Mouse (Mus musculus) right cerebral cortex, postnatal 10 days (tissue): ENCODE data around the gene Mxd1.
A peak's percentile ranks its signal among the peaks of the same experiment; 100 is the strongest.

Experiments
- DNase-seq, 2 experiments: peaks; one replicate each; pipeline ENCODE4 v3.0.0; 2021; ENCODE audit warnings: low spot score in 2 of 2

Mxd1 gene

GRCm38 (mm10) chr6:86646143-86646542 is 22.8 kb downstream of the Mxd1 start:
- DNase-seq, result no peak

DNA sequence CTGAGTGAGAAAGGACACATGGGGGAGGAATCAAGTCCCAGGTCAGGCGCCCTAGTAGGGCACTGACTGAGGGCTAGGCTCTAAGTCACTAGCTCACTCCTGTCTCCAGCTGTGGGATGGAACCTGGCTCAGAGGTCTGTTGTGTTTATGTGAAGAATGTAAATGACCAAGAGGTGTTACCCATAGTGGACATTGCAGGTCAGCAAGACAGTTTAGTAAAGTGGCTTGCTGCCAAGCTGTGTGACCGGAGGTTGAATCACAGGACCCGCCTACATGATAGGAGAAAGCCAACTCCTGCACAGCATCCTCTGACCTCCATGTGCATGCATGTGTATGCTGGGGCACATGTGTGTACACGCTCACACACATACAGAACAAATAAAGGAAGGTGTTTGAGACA is 23.4 kb downstream of the Mxd1 start:
- no peak for DNase-seq

GRCm38 (mm10) chr6:86644775-86645400 is 24.1 kb downstream of the Mxd1 start:
- DNase-seq, result no peak

- DNase-seq, result no peak
Measured at GRCm38 (mm10) chr6:86641716-86642115, 27.2 kb downstream of the Mxd1 start.

GRCm38 (mm10) chr6:86640776-86641175 is 28.2 kb downstream of the Mxd1 start:
- DNase-seq, result no peak

- DNase-seq, result no peak
Measured at GRCm38 (mm10) chr6:86640161-86640560, 28.8 kb downstream of the Mxd1 start.

- no peak for DNase-seq
Measured at GRCm38 (mm10) chr6:86639180-86640160, 29.5 kb downstream of the Mxd1 start.

GRCm38 (mm10) chr6:86638434-86638833 is 30.5 kb downstream of the Mxd1 start:
- DNase-seq, result no peak

GRCm38 (mm10) chr6:86637860-86638259 is 31.1 kb downstream of the Mxd1 start:
- no peak for DNase-seq

DNA sequence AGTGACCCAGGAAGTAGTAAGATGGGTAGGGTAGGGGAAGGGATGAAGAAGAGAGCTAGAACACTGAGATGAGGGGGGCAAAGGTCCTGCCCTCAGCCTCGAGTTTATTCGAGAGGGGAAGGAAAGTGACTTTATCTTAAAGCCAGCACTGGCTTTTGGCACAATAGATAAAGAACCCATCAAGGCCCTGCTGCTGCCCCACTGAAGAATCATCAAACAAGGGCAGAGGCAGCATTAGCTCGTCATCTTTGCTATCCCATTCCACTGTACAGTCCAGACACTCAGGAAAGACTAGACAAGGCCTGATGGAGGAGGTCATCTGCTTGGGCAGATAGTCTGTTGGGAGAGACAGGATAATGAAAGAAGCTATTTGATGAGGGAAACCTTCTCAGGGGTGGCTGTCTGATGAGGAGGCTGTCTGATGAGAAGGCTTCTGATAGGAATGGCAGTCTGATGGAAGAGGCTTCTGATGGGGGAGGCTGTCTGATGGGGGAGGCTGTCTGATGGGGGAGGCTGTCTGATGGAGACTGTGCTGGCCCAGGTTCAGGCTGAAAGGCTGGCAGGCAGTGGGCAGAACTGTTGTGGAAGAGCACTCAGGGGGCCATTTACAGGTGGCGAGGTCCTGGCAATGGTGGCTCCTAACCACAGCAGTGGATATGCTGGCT is 31.7 kb downstream of the Mxd1 start:
- DNase-seq, result no peak

DNA sequence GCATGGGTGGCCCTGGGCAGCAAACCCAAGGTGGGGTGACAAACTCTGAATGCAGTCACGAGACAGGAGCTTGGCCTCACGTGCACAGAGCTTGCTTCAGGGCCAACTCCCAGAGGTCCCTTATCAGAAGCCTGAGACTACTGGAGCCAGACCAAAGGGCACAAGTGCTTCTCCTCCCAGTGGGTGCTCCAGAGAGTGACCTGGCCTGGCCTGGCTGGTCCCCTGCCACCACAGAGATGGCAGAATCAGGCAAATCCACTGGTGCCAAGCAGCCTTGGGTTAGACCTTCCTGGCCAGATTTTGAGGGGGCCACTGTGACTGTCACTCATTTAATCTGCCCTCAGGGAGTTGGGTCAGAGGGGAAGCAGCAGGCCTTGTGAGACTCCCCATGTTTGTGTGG is 32.5 kb downstream of the Mxd1 start:
- DNase-seq, result no peak

DNA sequence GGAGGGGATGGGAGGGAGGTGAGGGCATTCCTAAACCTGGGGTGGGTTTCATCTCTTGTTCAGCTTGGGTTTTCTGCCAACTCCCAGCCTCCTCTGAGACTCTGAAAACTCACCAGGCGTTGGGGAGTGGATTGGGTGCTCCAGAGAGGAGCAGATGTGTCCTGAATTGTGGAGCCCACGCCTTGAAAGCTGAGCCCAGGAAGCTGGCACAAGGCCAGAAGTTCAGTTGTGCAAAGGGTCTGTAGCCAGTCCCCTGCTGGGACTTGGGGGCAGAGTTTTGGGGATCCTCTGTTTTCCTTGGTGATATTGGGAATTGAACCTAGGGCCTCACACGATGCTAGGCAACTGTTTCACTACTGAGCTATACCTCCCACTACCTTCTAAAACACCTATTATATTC is 38.8 kb downstream of the Mxd1 start:
- peak in 1 of 2 experiments; percentile 45 for DNase-seq

- DNase-seq, result no peak
Measured at GRCm38 (mm10) chr6:86627946-86628345, 41.0 kb downstream of the Mxd1 start, which contains the start of gene Asprv1. Asprv1 (plus strand) TSS chr6:86628164.

GRCm38 (mm10) chr6:86624074-86625030 is 44.6 kb downstream of the Mxd1 start:
- DNase-seq, result peak; percentile 51 to 66

- DNase-seq, result no peak
Measured at GRCm38 (mm10) chr6:86623201-86623600, 45.8 kb downstream of the Mxd1 start.

- no peak for DNase-seq
Measured at GRCm38 (mm10) chr6:86615301-86615700, 53.7 kb downstream of the Mxd1 start.

DNA sequence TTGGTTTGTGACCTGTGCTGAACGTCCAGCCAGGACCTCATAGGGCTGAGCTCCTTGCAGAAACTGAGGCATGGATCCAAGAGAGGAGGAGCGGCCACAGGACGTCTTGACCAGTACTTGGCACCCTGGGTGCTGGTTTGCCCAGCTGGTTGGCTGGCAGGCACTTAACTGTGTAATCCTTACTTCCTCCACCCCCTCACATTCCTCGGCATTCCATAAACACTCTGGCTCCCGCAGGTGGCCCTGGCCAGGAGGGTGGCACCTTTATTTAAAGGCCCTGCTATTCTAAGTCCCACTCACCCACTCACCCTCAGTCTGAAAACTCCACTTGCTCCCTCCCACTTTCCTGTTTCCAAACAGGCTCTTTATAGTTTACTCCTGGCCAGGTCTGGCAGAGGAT is 58.2 kb downstream of the Mxd1 start:
- no peak for DNase-seq

GRCm38 (mm10) chr6:86609235-86609634 is 59.7 kb downstream of the Mxd1 start:
- no peak for DNase-seq

- no peak for DNase-seq
Measured at GRCm38 (mm10) chr6:86607471-86607870, 61.5 kb downstream of the Mxd1 start.

DNA sequence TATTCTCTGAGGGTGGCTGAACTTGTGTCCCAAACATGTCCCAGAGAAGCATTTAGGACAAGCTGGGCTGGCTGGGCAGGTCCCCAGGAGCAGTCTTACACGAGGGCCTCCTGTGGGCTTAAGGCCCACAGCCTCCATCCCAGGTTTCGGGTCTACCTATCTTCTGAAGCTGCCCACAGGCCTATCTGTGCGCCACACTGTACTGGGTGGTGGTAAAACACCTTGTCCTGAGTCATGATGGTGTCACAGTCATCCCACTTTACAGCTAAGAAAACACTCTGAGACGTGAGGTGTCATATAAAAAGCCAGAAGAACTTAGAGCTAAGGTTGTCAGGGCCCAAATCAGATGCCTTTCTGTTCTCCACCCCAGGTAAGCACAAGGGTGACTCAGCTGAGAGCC is 62.7 kb downstream of the Mxd1 start:
- no peak for DNase-seq

DNA sequence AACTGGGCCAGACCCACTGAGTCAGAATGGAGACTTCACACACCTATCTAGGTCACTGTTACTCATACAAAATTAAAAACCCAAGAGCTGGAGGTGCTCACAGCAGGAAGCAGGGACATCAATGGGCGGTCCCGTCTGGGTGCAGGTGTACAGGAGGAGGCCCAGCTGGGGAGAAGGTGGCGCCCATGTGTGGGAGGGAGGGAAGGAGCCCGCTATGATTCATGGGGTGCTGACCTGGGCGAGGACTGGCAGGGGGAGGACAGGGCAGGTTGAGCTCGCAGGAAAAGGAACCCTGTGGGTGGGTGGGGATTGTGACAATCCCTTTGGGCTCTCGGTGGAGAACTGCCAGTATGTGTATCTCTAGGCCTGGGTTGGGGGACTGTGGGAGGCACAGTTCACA is 63.7 kb downstream of the Mxd1 start:
- no peak for DNase-seq
